Mouse (Mus musculus) left cerebral cortex, postnatal 36 days (tissue): ENCODE measurements around the gene Fahd1. TPM values are rescaled to one million over a fixed set of nuclear protein-coding genes. Genes with fewer than 3 reads are reported as not detected.
A peak's percentile ranks its signal among the peaks of the same experiment; 100 is the strongest.

Experiments
- DNase-seq, 2 experiments: peaks; one replicate each; pipeline ENCODE4 v3.0.0; 2021 to 2022; ENCODE audit warnings: low spot score in 2 of 2, mixed read lengths in 1 of 2
- intact Hi-C: fragments of 180-260 bp; cut with DNase I; formaldehyde crosslinking; loops from one replicate; pipeline ENCODE4 v1.15.1; 2025
- total RNA-seq, 2 experiments: library from RNA; stranded (reverse); gene quantifications; 2 replicates each; pipeline ENCODE4 v1.2.3; 2021

Gene Fahd1
- total RNA-seq, 2 experiments from 2014 or later: 18.0 to 20.5 TPM

GRCm38 (mm10) chr17:24851381-24852125 is 1.4 kb upstream of the Fahd1 start:
- intact Hi-C loops: loop anchor here (2.0 kb wide), 1 partner anchor 35 kb away; the partner anchor contains the start of genes Nubp2 and Spsb3

GRCm38 (mm10) chr17:24850773-24851127 is 586 bp upstream of the Fahd1 start:
- no peak for DNase-seq
- intact Hi-C loops: loop anchor here (2.0 kb wide), 1 partner anchor 36 kb away; the partner anchor contains the start of genes Nubp2 and Spsb3

More at GRCm38 (mm10) chr17:24851381-24852125, 1.4 kb upstream of the Fahd1 start:
- DNase-seq: no peak

GRCm38 (mm10) chr17:24849733-24850064 is 465 bp downstream of the Fahd1 start:
- DNase-seq: no peak
- intact Hi-C loops: loop anchor here (2.0 kb wide), 1 partner anchor 37 kb away; the partner anchor contains the start of genes Nubp2 and Spsb3

- no peak for DNase-seq
- intact Hi-C loops: no loop called here
Measured at GRCm38 (mm10) chr17:24848600-24849031, 1.5 kb downstream of the Fahd1 start.

- intact Hi-C loops: no loop called here
Measured at GRCm38 (mm10) chr17:24847386-24847785, 2.8 kb downstream of the Fahd1 start.

GRCm38 (mm10) chr17:24844525-24844924 is 5.6 kb downstream of the Fahd1 start:
- intact Hi-C loops: no loop called here
- no peak for DNase-seq

More at GRCm38 (mm10) chr17:24847386-24847785, 2.8 kb downstream of the Fahd1 start:
- DNase-seq: no peak

- intact Hi-C loops: no loop called here
- DNase-seq: no peak
Measured at GRCm38 (mm10) chr17:24842631-24843030, 7.5 kb downstream of the Fahd1 start.

GRCm38 (mm10) chr17:24841133-24841532 is 9.0 kb downstream of the Fahd1 start:
- intact Hi-C loops: no loop called here
- no peak for DNase-seq

- intact Hi-C loops: no loop called here
Measured at GRCm38 (mm10) chr17:24840341-24840740, 9.8 kb downstream of the Fahd1 start.

GRCm38 (mm10) chr17:24839842-24840241 is 10.3 kb downstream of the Fahd1 start, which contains the start of gene Hagh:
TSS of gene Hagh (plus strand) at chr17:24840143.
- intact Hi-C loops: no loop called here
- DNase-seq: no peak

More at GRCm38 (mm10) chr17:24840341-24840740, 9.8 kb downstream of the Fahd1 start:
- DNase-seq: no peak

- intact Hi-C loops: no loop called here
- DNase-seq: no peak
Measured at GRCm38 (mm10) chr17:24821351-24822280, 28.5 kb downstream of the Fahd1 start.

GRCm38 (mm10) chr17:24819469-24819868 is 30.7 kb downstream of the Fahd1 start:
- intact Hi-C loops: no loop called here
- no peak for DNase-seq

GRCm38 (mm10) chr17:24818172-24818571 is 32.0 kb downstream of the Fahd1 start:
- DNase-seq: no peak
- intact Hi-C loops: no loop called here

GRCm38 (mm10) chr17:24817503-24817902 is 32.7 kb downstream of the Fahd1 start:
- intact Hi-C loops: loop anchor here (2.0 kb wide), 1 partner anchor 71 kb away; no protein-coding TSS in a partner anchor
- DNase-seq: no peak

- DNase-seq: no peak
- intact Hi-C loops: no loop called here
Measured at GRCm38 (mm10) chr17:24815256-24815655, 34.9 kb downstream of the Fahd1 start.

- intact Hi-C loops: no loop called here
- DNase-seq: no peak
Measured at GRCm38 (mm10) chr17:24812215-24812614, 37.9 kb downstream of the Fahd1 start.

- intact Hi-C loops: no loop called here
Measured at GRCm38 (mm10) chr17:24811211-24811610, 39.0 kb downstream of the Fahd1 start.

GRCm38 (mm10) chr17:24803952-24804951 is 45.9 kb downstream of the Fahd1 start, which contains the start of gene Meiob:
TSS of gene Meiob (plus strand) at chr17:24804289.
- peak; percentile 5 to 10 for DNase-seq
- intact Hi-C loops: loop anchor here (5.0 kb wide), 1 partner anchor 47 kb away; no protein-coding TSS in a partner anchor

More at GRCm38 (mm10) chr17:24811211-24811610, 39.0 kb downstream of the Fahd1 start:
- no peak for DNase-seq

- intact Hi-C loops: loop anchor here (5.0 kb wide), 1 partner anchor 43 kb away; no protein-coding TSS in a partner anchor
Measured at GRCm38 (mm10) chr17:24800524-24800923, 49.6 kb downstream of the Fahd1 start.

More at GRCm38 (mm10) chr17:24800524-24800923, 49.6 kb downstream of the Fahd1 start:
- DNase-seq: no peak
